Mouse (Mus musculus) ES-Bruce4 (cell line): ENCODE data around the gene Ppp1r13l. TPM values are rescaled to one million over a fixed set of nuclear protein-coding genes. Genes with fewer than 3 reads are reported as not detected.

Experiments used
- H3K27ac ChIP-seq: 2 replicates; pipeline ENCODE4 v1.5.1; 2012; ENCODE audit warnings: low read length, inconsistent platforms; ENCODE audit not compliant: insufficient read depth
- H3K27me3 ChIP-seq: 2 replicates; pipeline ENCODE4 v1.6.1; 2012; ENCODE audit warnings: mild to moderate bottlenecking, low read length, inconsistent platforms; ENCODE audit not compliant: control insufficient read depth, poor library complexity, insufficient read depth, severe bottlenecking
- H3K36me3 ChIP-seq: 2 replicates; pipeline ENCODE4 v1.6.1; 2012; ENCODE audit warnings: inconsistent platforms, mild to moderate bottlenecking, low read length, moderate library complexity; ENCODE audit not compliant: control insufficient read depth, poor library complexity, insufficient read depth, severe bottlenecking
- H3K4me1 ChIP-seq: one replicate; pipeline ENCODE4 v1.8.1; 2011; ENCODE audit warnings: low read length; ENCODE audit not compliant: control insufficient read depth, insufficient read depth
- H3K4me3 ChIP-seq: 2 replicates; pipeline ENCODE4 v1.5.1; 2011; ENCODE audit warnings: low read depth, mild to moderate bottlenecking, low read length
- H3K9ac ChIP-seq: 2 replicates; pipeline ENCODE4 v1.6.1; 2012; ENCODE audit warnings: low read depth, mild to moderate bottlenecking, inconsistent platforms; ENCODE audit not compliant: poor library complexity, severe bottlenecking
- H3K9me3 ChIP-seq: replicated peaks from 2 replicates; pipeline ENCODE4 v1.6.1; 2012; ENCODE audit warnings: mild to moderate bottlenecking, low read length, inconsistent platforms; ENCODE audit not compliant: control insufficient read depth, poor library complexity, insufficient read depth, severe bottlenecking
- CTCF ChIP-seq: IDR thresholded peaks from one replicate; pipeline ENCODE4 v1.8.1; 2011; ENCODE audit warnings: low read depth, low read length
- EP300 ChIP-seq: IDR thresholded peaks from 2 replicates; pipeline ENCODE4 v1.6.1; 2011; ENCODE audit warnings: low read depth, low read length; ENCODE audit not compliant: insufficient read depth
- POLR2A ChIP-seq: IDR thresholded peaks from one replicate; pipeline ENCODE4 v1.8.1; 2011; ENCODE audit warnings: low read length; ENCODE audit not compliant: insufficient read depth
- polyA plus RNA-seq: library from polyadenylated mRNA; stranded (reverse); fragments of >200 nt; gene quantifications from 2 replicates; pipeline ENCODE4 v1.2.4, GENCODE M21; 2011; ENCODE audit warnings: low read depth; ENCODE audit not compliant: missing spikeins, insufficient read depth, insufficient read length

Ppp1r13l gene
- polyA plus RNA-seq, 1 experiment = 21.9 TPM

GRCm38 (mm10) chr7:19359892-19360641, 518 bp downstream of the Ppp1r13l start:
- Histone ChIP-seq H3K27ac (no peak overlapping the region), H3K27me3 (no peaks in the 10 kb centered on the region), H3K9me3 (no peaks in the 10 kb centered on the region), H3K9ac (peak overlapping the region; percentile 19), H3K4me3 (peak overlapping the region; percentile 78), H3K36me3 (peaks cover 4% of the 10 kb centered on the region), H3K4me1 (peaks cover 1% of the 10 kb centered on the region)
- TF ChIP-seq CTCF (no peak), POLR2A (no peak), EP300 (no peak)

- H3K4me3 ChIP-seq = peak overlapping the region; percentile 87
- peaks cover 4% of the 10 kb centered on the region for H3K36me3 ChIP-seq
- H3K9me3 ChIP-seq = no peaks in the 10 kb centered on the region
- no peak overlapping the region for H3K27ac ChIP-seq
- no peak for TF ChIP-seq EP300
- TF ChIP-seq CTCF = no peak
- no peak for TF ChIP-seq POLR2A
- H3K4me1 ChIP-seq = peaks cover 1% of the 10 kb centered on the region
- no peaks in the 10 kb centered on the region for H3K27me3 ChIP-seq
- peak overlapping the region; percentile 61 for H3K9ac ChIP-seq
These were observed 1.4 kb downstream of the Ppp1r13l start for GRCm38 (mm10) chr7:19360944-19361343.

GRCm38 (mm10) chr7:19361720-19362119, 2.2 kb downstream of the Ppp1r13l start:
- H3K27ac ChIP-seq = no peak overlapping the region
- H3K9ac ChIP-seq = peak overlapping the region; percentile 61
- peaks cover 1% of the 10 kb centered on the region for H3K4me1 ChIP-seq
- no peaks in the 10 kb centered on the region for H3K9me3 ChIP-seq
- H3K4me3 ChIP-seq = peak overlapping the region; percentile 87
- H3K27me3 ChIP-seq = no peaks in the 10 kb centered on the region
- TF ChIP-seq POLR2A (no peak), CTCF (peak; percentile 86)
- H3K36me3 ChIP-seq = peaks cover 4% of the 10 kb centered on the region

GRCm38 (mm10) chr7:19362276-19362675, 2.7 kb downstream of the Ppp1r13l start:
- Histone ChIP-seq H3K9ac (0 out of 2 replicates have a peak overlapping the region, but pooled peaks have one; percentile 61), H3K36me3 (no peaks in the 10 kb centered on the region; the same call in 1 of the 2 replicates), H3K9me3 (no peaks in the 10 kb centered on the region), H3K4me1 (peaks cover 1% of the 10 kb centered on the region), H3K4me3 (no peak overlapping the region), H3K27ac (no peak overlapping the region), H3K27me3 (no peaks in the 10 kb centered on the region)
- no peak for TF ChIP-seq POLR2A
- TF ChIP-seq CTCF = no peak
- no peak for TF ChIP-seq EP300

GRCm38 (mm10) chr7:19363881-19364280, 4.3 kb downstream of the Ppp1r13l start:
- no peak overlapping the region for H3K4me3 ChIP-seq
- H3K27ac ChIP-seq = no peak overlapping the region
- H3K4me1 ChIP-seq = peaks cover 1% of the 10 kb centered on the region

GRCm38 (mm10) chr7:19365376-19365775, 5.8 kb downstream of the Ppp1r13l start:
- Histone ChIP-seq H3K9ac (no peak overlapping the region), H3K9me3 (no peaks in the 10 kb centered on the region), H3K36me3 (no peaks in the 10 kb centered on the region), H3K27me3 (no peaks in the 10 kb centered on the region), H3K27ac (no peak overlapping the region), H3K4me3 (no peak overlapping the region), H3K4me1 (peaks cover 1% of the 10 kb centered on the region)
- TF ChIP-seq CTCF = no peak
- no peak for TF ChIP-seq EP300
- TF ChIP-seq POLR2A = no peak

More at GRCm38 (mm10) chr7:19363881-19364280, 4.3 kb downstream of the Ppp1r13l start:
- Histone ChIP-seq H3K9ac (no peak overlapping the region), H3K27me3 (no peaks in the 10 kb centered on the region), H3K36me3 (no peaks in the 10 kb centered on the region), H3K9me3 (no peaks in the 10 kb centered on the region)
- TF ChIP-seq POLR2A (no peak), EP300 (0 out of 2 replicates have a peak, but pooled peaks have one; percentile 27), CTCF (peak; percentile 91)
